12 mouse cellular contexts compared by ENCODE assay signal in the genomic region with DNA sequence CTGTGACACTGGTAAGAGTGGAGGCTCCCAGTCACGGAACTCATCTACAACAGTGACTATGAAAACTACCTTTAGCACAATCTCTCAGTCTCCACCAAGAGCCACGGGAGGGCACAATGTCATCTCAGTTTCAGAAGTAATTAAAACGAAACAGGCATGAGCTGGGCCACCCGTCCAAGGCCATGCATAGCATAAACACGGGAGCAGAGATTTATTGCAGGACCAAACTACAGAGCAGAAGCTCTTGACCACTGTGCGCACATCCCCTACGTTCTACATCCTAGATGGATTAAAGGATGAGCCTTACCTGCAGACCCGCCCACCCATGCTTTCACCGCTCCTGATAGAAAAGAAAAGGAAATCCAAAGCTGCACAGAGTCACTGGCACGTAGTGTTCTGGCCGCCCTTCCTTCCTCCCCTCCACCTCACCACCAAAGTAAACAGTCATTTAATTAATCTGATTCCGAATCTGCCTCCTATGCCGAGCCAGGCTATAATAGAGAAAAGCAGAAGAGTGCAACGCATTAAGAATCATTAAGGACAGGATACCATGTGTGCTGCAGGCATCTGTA.
A peak's percentile ranks its signal among the peaks of the same experiment; 100 is the strongest.
DNase-seq lines count a peak whose midpoint lies in the region; ATAC-seq lines count a peak whose summit lies in the region.
"Had no signal": no experiment of that assay in that cellular context is flagged by ENCODE, and none has a peak within 500 bp of the region (broad histone marks: within the 10 kb centered on the region; RNA-seq: fewer than 3 reads in every experiment).

No protein-coding gene starts in this region.

- peak; percentile 22 to 42 for DNase-seq in heart, adult 18-20 months
- DNase-seq in heart, postnatal 25 days (ENCODE audit: low spot score), result no peak
- DNase-seq in midbrain, embryonic 11.5 days (ENCODE audit: low spot score, missing footprints), result peak; percentile 71
- no peak for DNase-seq in midbrain, embryonic 10.5 days (ENCODE audit: low spot score)
- DNase-seq in thymus, postnatal 14 days, result no peak
- no peak for DNase-seq in c-Kit-positive CD71-positive TER-119-positive erythroid progenitor cells, embryonic 14.5 days (ENCODE audit: low spot score)
- no peak for DNase-seq in spleen, adult 18-20 months
- DNase-seq: embryo, embryonic 11 days; liver, embryonic 13.5 days; thymus, adult 2 months had no signal

- no peaks in the 10 kb centered on the region for H3K27me3 ChIP-seq in midbrain, embryonic 11.5 days (ENCODE audit: control insufficient read depth, insufficient read depth, low read length)
- no peaks in the 10 kb centered on the region for H3K27me3 ChIP-seq in midbrain, embryonic 10.5 days (ENCODE audit: low read depth, poor library complexity, severe bottlenecking)
- H3K27me3 ChIP-seq in lung, embryonic 15.5 days, result no peaks in the 10 kb centered on the region
- H3K27me3 ChIP-seq: liver, embryonic 13.5 days had no signal

- H3K27ac ChIP-seq in midbrain, embryonic 11.5 days (ENCODE audit: low read depth, low read length), result no peak overlapping the region
- H3K27ac ChIP-seq in midbrain, embryonic 10.5 days (replicated peaks), result no peak overlapping the region
- H3K27ac ChIP-seq in lung, embryonic 15.5 days, result no peak overlapping the region
- H3K27ac ChIP-seq: liver, embryonic 13.5 days had no signal

- no peaks in the 10 kb centered on the region for H3K9me3 ChIP-seq in midbrain, embryonic 11.5 days (ENCODE audit: control insufficient read depth, low read length)
- H3K9me3 ChIP-seq in midbrain, embryonic 10.5 days (replicated peaks), result no peaks in the 10 kb centered on the region
- no peaks in the 10 kb centered on the region for H3K9me3 ChIP-seq in lung, embryonic 15.5 days
- H3K9me3 ChIP-seq: liver, embryonic 13.5 days had no signal

- intact Hi-C loops in heart, postnatal 25 days (cut with DNase I), result loop anchor here (5.0 kb wide), 1 partner anchor 115 kb away; no protein-coding TSS in a partner anchor

- no peak for ATAC-seq in midbrain, embryonic 11.5 days (ENCODE audit: low FRiP score)
- no peak for ATAC-seq in lung, embryonic 15.5 days (ENCODE audit: borderline replicate concordance, extremely low read depth, low FRiP score, low TSS enrichment)
- ATAC-seq: forebrain, embryonic 16.5 days had no signal

- H3K4me3 ChIP-seq in midbrain, embryonic 11.5 days (ENCODE audit: low read depth, low read length), result no peak overlapping the region
- H3K4me3 ChIP-seq in midbrain, embryonic 10.5 days, result no peak overlapping the region
- H3K4me3 ChIP-seq in lung, embryonic 15.5 days, result no peak overlapping the region
- H3K4me3 ChIP-seq: liver, embryonic 13.5 days had no signal

- H3K36me3 ChIP-seq in midbrain, embryonic 11.5 days (ENCODE audit: control insufficient read depth, insufficient read depth, low read length), result no peaks in the 10 kb centered on the region
- no peaks in the 10 kb centered on the region for H3K36me3 ChIP-seq in midbrain, embryonic 10.5 days
- no peaks in the 10 kb centered on the region for H3K36me3 ChIP-seq in lung, embryonic 15.5 days
- H3K36me3 ChIP-seq: liver, embryonic 13.5 days had no signal

- H3K4me1 ChIP-seq in midbrain, embryonic 11.5 days (ENCODE audit: control insufficient read depth, insufficient read depth, low read length), result peaks cover 13% of the 10 kb centered on the region; the same call in 1 of the 2 replicates
- peaks cover 43% of the 10 kb centered on the region for H3K4me1 ChIP-seq in midbrain, embryonic 10.5 days
- H3K4me1 ChIP-seq in lung, embryonic 15.5 days, result 0 out of 2 replicates have a peak, but pooled peaks cover 3% of the 10 kb centered on the region

- WGBS in midbrain, embryonic 11.5 days, result 79% methylated on average over 14 of the region's 14 CpGs
- 83% methylated on average over 14 of the region's 14 CpGs for WGBS in midbrain, embryonic 10.5 days
- WGBS in lung, embryonic 15.5 days, result 32% methylated on average over 14 of the region's 14 CpGs

- H3K9ac ChIP-seq in midbrain, embryonic 11.5 days (ENCODE audit: low read length), result no peak overlapping the region
- H3K9ac ChIP-seq in lung, embryonic 15.5 days, result no peak overlapping the region
- H3K9ac ChIP-seq: liver, embryonic 13.5 days had no signal

- H3K4me2 ChIP-seq in midbrain, embryonic 11.5 days, result no peak overlapping the region
- peak overlapping the region; percentile 9; the same call in 1 of the 2 replicates for H3K4me2 ChIP-seq in lung, embryonic 15.5 days
- H3K4me2 ChIP-seq: liver, embryonic 13.5 days had no signal

Comparison
In these comparisons a context has a peak if more than half of its experiments do, and no peak if none do; other contexts are left out.
1. DNase-seq: peak in heart, adult 18-20 months (2 of 2) and midbrain, embryonic 11.5 days (single experiment); none in heart, postnatal 25 days (single experiment), midbrain, embryonic 10.5 days (single experiment), thymus, postnatal 14 days (single experiment), c-Kit-positive CD71-positive TER-119-positive erythroid progenitor cells, embryonic 14.5 days (single experiment) and spleen, adult 18-20 months (0 of 2).